Comparison of ENCODE assay signal across 18 mouse cellular contexts in genomic region chr6:23245121-23245520, GRCm38 (mm10). TPM values are rescaled to one million over a fixed set of nuclear protein-coding genes. Genes with fewer than 3 reads are reported as not detected.
"Had no signal": no experiment of that assay in that cellular context is flagged by ENCODE, and none has a peak within 500 bp of the region (broad histone marks: within the 10 kb centered on the region; RNA-seq: fewer than 3 reads in every experiment).

No protein-coding gene starts in this region.

- H3K9ac ChIP-seq: kidney, embryonic 15.5 days; limb, embryonic 15.5 days; liver, embryonic 13.5 days; liver, postnatal 0 days; lung, embryonic 15.5 days had no signal

- H3K4me3 ChIP-seq: kidney, embryonic 15.5 days; limb, embryonic 15.5 days; liver, embryonic 13.5 days; lung, embryonic 15.5 days; megakaryocyte, embryonic 14.5 days had no signal

- ATAC-seq: liver, postnatal 0 days; midbrain, embryonic 16.5 days had no signal

- H3K36me3 ChIP-seq: kidney, embryonic 15.5 days; limb, embryonic 15.5 days; liver, embryonic 13.5 days; lung, embryonic 15.5 days had no signal

- H3K4me2 ChIP-seq: kidney, embryonic 15.5 days; limb, embryonic 15.5 days; liver, embryonic 13.5 days; lung, embryonic 15.5 days had no signal

- H3K4me1 ChIP-seq: liver, embryonic 13.5 days had no signal

- DNase-seq: kidney, adult 2 months; kidney, postnatal 14 days; liver, embryonic 13.5 days; liver, postnatal 0 days; lung, postnatal 14 days; right cerebral cortex, postnatal 14 days; thymus, postnatal 14 days had no signal

- H3K27ac ChIP-seq: kidney, embryonic 15.5 days; limb, embryonic 15.5 days; liver, embryonic 13.5 days; lung, embryonic 15.5 days; macrophage; stomach, postnatal 0 days had no signal

- H3K9me3 ChIP-seq: kidney, embryonic 15.5 days; limb, embryonic 15.5 days; liver, embryonic 13.5 days; lung, embryonic 15.5 days had no signal

RNA-seq across cellular contexts. Expression of gene Fezf1, which starts 3.0 kb away (rescaled TPM):
- total RNA-seq: layer of hippocampus, postnatal 25 days had no signal
- polyA plus RNA-seq: kidney, adult 2 months; kidney, embryonic 15.5 days; limb, embryonic 11.5 days; limb, embryonic 15.5 days; liver, embryonic 13.5 days; liver, postnatal 0 days; lung, embryonic 15.5 days; macrophage; neural tube, embryonic 14.5 days; small intestine, adult 2 months; stomach, postnatal 0 days had no signal
